Mouse (Mus musculus): ENCODE measurements around the gene Gm6871. TPM values are rescaled to one million over a fixed set of nuclear protein-coding genes. Genes with fewer than 3 reads are reported as not detected.
"Not testable (repeated sequence)": the region's sequence is repeated elsewhere in the genome, so short reads cannot be mapped to it uniquely, and the experiment has no call there.

The Gm6871 gene
- polyA plus RNA-seq (2014; fragmentation: Nextera tagmentation; extraction: Ambion mirVana) = 0.13 TPM in 1 of 2 replicates, not detected in the other

DNA sequence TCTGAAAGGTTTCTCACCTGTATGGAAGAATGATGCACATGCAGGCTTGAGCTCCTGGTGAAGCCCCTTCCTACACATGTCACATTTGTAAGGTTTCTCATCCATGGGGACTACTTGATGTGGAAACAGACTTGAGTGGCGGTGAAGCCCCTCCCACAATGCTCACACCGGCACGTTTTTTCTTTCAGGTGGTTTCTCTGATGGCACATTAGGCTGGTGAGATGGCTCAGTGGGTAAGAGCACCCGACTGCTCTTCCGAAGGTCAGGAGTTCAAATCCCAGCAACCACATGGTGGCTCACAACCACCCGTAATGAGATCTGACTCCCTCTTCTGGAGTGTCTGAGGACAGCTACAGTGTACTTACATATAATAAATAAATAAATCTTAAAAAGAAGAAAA is at the start of gene Gm6871:
Gm6871 (minus strand) TSS at position 101 of the 400 bp plus-strand sequence.
- H3K36me3 ChIP-seq (ENCODE audit: control insufficient read depth, insufficient read depth, low read length); H3K4me2 ChIP-seq (replicated peaks; ENCODE audit: low read depth, low read length); H3K27me3 ChIP-seq (ENCODE audit: control insufficient read depth, insufficient read depth, low read length); H3K9me3 ChIP-seq (ENCODE audit: control insufficient read depth, low read length); H3K4me3 ChIP-seq (ENCODE audit: low read length); H3K9ac ChIP-seq (ENCODE audit: low read depth, low read length); H3K4me1 ChIP-seq (ENCODE audit: control insufficient read depth, insufficient read depth, low read length); ATAC-seq (ENCODE audit: low FRiP score, low TSS enrichment); H3K27ac ChIP-seq (ENCODE audit: low read depth, low read length): not testable (repeated sequence)
- 88% methylated on average over 5 of the region's 6 CpGs for WGBS

DNA sequence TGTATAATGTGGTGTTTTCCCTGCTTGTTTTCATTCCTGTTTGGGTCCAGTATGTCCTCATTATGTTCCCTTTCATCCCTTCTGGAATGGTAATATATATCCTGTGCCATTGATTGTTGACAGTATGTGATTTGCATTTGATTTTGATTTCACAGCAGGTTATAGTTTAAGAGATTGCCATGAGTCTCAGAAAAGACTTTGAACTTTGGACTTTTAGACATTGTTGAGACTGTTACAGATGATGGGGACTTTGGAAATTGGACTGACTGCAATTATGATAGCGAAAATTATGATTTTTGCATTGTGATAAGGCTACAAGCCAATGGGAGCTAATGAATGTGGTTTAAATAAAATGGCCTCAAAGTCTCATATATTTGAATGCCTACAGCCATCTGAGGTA is 42.8 kb upstream of the Gm6871 start:
- ATAC-seq (ENCODE audit: low FRiP score, low TSS enrichment); H3K4me2 ChIP-seq (replicated peaks; ENCODE audit: low read depth, low read length); H3K27me3 ChIP-seq (ENCODE audit: control insufficient read depth, insufficient read depth, low read length); H3K4me1 ChIP-seq (ENCODE audit: control insufficient read depth, insufficient read depth, low read length); H3K27ac ChIP-seq (ENCODE audit: low read depth, low read length); H3K9me3 ChIP-seq (ENCODE audit: control insufficient read depth, low read length); H3K9ac ChIP-seq (ENCODE audit: low read depth, low read length); H3K4me3 ChIP-seq (ENCODE audit: low read length): not testable (repeated sequence)
- H3K36me3 ChIP-seq (ENCODE audit: control insufficient read depth, insufficient read depth, low read length) = peaks cover 32% of the 10 kb centered on the region; the same call in 1 of the 2 replicates
- WGBS = 92% methylated on average over 1 of the region's 1 CpGs

DNA sequence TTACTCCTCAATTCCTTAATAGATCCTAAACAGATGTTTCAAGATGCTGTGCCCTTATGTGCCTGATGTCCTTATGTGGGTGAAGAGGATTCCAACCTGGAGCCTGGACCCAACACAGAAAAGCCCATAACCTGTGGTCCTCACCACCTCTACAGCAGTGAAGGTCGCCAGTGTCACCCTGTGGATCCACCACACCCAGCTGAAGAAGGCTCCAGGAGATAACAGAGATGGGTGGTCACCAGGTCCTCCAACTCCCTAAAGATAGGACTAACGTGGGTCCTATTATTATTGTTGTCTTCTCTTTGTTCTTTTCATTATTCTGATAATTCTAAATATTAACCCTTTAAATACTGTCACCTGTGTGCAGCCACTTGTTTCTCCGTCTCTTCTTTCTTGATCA is 38.2 kb upstream of the Gm6871 start:
- H3K9me3 ChIP-seq (ENCODE audit: control insufficient read depth, low read length) = no peaks in the 10 kb centered on the region
- no peak overlapping the region for H3K9ac ChIP-seq (ENCODE audit: low read depth, low read length)
- WGBS = 87% methylated on average over 3 of the region's 3 CpGs
- no peaks in the 10 kb centered on the region for H3K4me1 ChIP-seq (ENCODE audit: control insufficient read depth, insufficient read depth, low read length)
- no peak overlapping the region for H3K27ac ChIP-seq (ENCODE audit: low read depth, low read length)
- peaks cover 32% of the 10 kb centered on the region; the same call in 1 of the 2 replicates for H3K36me3 ChIP-seq (ENCODE audit: control insufficient read depth, insufficient read depth, low read length)
- H3K27me3 ChIP-seq (ENCODE audit: control insufficient read depth, insufficient read depth, low read length) = no peaks in the 10 kb centered on the region
- no peak for ATAC-seq (ENCODE audit: low FRiP score, low TSS enrichment)
- H3K4me2 ChIP-seq (replicated peaks; ENCODE audit: low read depth, low read length) = no peak overlapping the region
- no peak overlapping the region for H3K4me3 ChIP-seq (ENCODE audit: low read length)

DNA sequence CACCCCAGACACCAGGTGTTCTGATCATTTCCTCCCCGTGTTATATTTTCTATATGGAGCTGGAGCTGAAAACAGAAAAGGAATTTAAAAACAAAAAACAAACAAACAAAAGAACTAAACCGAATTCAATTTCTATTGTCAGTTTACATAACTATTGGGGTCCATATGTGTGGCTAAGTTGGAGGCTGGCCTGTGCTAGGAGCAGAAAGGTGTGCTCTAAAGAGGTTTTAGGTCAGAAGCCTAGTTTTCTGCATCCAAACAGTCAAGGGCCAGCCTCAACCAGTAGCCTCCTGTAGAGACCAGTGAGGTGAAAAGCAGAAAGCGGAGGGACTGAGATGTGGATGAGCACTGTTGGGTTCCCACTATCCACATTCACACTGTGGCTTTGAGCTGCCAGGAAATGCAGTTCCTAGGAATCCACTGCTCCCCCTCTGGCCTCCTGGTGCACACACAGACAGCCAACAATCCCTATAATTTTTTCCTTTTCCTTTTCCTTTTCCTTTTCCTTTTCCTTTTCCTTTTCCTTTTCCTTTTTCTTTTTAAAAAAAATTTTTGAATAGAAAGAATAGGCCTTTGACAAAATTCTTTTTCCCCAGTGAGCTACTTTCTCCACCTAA is 26.6 kb upstream of the Gm6871 start:
- H3K9ac ChIP-seq (ENCODE audit: low read depth, low read length) = peak overlapping the region; percentile 67
- H3K36me3 ChIP-seq (ENCODE audit: control insufficient read depth, insufficient read depth, low read length) = peaks cover 5% of the 10 kb centered on the region; the same call in 1 of the 2 replicates
- no peaks in the 10 kb centered on the region for H3K9me3 ChIP-seq (ENCODE audit: control insufficient read depth, low read length)
- no peaks in the 10 kb centered on the region for H3K4me1 ChIP-seq (ENCODE audit: control insufficient read depth, insufficient read depth, low read length)
- no peak overlapping the region for H3K27ac ChIP-seq (ENCODE audit: low read depth, low read length)
- no peaks in the 10 kb centered on the region for H3K27me3 ChIP-seq (ENCODE audit: control insufficient read depth, insufficient read depth, low read length)
- peak overlapping the region; percentile 43 for H3K4me2 ChIP-seq (replicated peaks; ENCODE audit: low read depth, low read length)
- peak overlapping the region; percentile 71 for H3K4me3 ChIP-seq (ENCODE audit: low read length)
- peak; percentile 44 for ATAC-seq (ENCODE audit: low FRiP score, low TSS enrichment)
- 22% methylated on average over 3 of the region's 3 CpGs for WGBS

DNA sequence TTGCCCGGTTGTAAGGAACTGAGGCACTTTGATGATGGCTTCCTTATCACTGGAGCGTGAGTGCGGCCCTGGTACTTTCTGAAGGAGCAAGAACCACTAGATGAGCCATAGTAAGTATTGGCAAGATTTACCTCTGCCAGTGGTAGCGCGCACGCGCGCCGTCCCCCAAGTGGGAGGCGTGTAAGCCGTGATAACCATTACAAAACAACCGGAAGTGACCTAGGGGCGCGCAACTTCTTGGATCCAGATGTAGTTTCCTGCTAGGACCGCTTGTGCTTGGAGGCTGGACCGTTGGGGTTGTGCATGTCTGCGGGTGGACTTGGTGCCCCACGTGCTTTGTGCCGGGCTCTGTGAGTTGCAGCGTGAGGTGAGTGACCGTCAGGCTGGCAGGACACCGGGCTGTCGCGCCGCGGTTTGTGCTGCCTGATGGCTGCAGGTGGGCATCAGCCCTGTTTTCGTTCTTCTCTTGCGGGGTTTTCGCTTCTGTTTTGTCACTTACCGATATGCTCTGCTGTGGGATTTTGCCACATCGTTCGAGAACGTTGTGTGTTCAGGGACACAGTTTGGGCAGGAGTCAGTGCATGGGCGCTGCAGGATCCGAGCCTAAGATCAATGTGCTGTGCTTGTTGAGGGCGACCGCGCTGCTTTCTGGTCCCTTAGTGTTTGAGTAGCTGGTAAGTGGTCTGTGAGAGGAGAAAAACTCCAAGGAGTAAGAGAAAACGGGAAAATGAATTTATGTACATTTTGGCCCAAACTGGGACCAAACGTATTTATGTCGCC is 25.8 kb upstream of the Gm6871 start, which contains the start of gene 2610021A01Rik:
2610021A01Rik (plus strand) TSS at position 197 of the 780 bp plus-strand sequence.
- H3K27ac ChIP-seq (ENCODE audit: low read depth, low read length) = peak within 1 kb of the TSS; percentile 53; the same call in 1 of the 2 replicates
- peak; percentile 98 for ATAC-seq (ENCODE audit: low FRiP score, low TSS enrichment)
- no peaks in the 10 kb centered on the region for H3K4me1 ChIP-seq (ENCODE audit: control insufficient read depth, insufficient read depth, low read length)
- H3K4me3 ChIP-seq (ENCODE audit: low read length) = peak within 1 kb of the TSS; percentile 71
- WGBS = under 1% methylated on average over 41 of the region's 41 CpGs
- H3K4me2 ChIP-seq (replicated peaks; ENCODE audit: low read depth, low read length) = peak within 1 kb of the TSS; percentile 43
- peak within 1 kb of the TSS; percentile 67 for H3K9ac ChIP-seq (ENCODE audit: low read depth, low read length)
- H3K9me3 ChIP-seq (ENCODE audit: control insufficient read depth, low read length) = no peaks in the 10 kb centered on the region
- no peaks in the 10 kb centered on the region; the same call in 1 of the 2 replicates for H3K36me3 ChIP-seq (ENCODE audit: control insufficient read depth, insufficient read depth, low read length)
- no peaks in the 10 kb centered on the region for H3K27me3 ChIP-seq (ENCODE audit: control insufficient read depth, insufficient read depth, low read length)

DNA sequence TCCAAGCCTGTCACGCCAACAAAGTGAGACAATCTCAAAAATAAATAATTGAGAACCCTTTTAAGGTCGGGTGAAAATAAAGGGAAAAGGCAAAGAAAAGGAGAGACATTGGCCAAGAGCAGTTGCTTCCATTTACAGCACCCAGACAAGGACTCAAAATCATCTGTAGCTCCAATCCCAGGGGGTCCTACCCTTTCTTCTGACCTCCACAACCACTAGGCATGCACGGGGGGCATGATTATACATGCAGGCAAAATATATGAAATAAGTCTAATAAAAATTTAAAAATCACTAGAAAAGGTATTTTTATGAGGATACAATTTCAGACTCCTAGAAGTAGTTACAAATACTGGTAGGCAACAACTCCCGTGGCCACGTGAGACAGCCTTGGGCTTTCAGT is 25.2 kb upstream of the Gm6871 start:
- Histone ChIP-seq H3K9ac (ENCODE audit: low read depth, low read length) (peak overlapping the region; percentile 40; the same call in 1 of the 2 replicates), H3K4me2 (replicated peaks; ENCODE audit: low read depth, low read length) (peak overlapping the region; percentile 39), H3K36me3 (ENCODE audit: control insufficient read depth, insufficient read depth, low read length) (no peaks in the 10 kb centered on the region), H3K27me3 (ENCODE audit: control insufficient read depth, insufficient read depth, low read length) (no peaks in the 10 kb centered on the region), H3K27ac (ENCODE audit: low read depth, low read length) (no peak overlapping the region), H3K9me3 (ENCODE audit: control insufficient read depth, low read length) (no peaks in the 10 kb centered on the region), H3K4me1 (ENCODE audit: control insufficient read depth, insufficient read depth, low read length) (no peaks in the 10 kb centered on the region), H3K4me3 (ENCODE audit: low read length) (peak overlapping the region; percentile 71)
- peak; percentile 5; the same call in 1 of the 2 replicates for ATAC-seq (ENCODE audit: low FRiP score, low TSS enrichment)
- WGBS = 48% methylated on average over 5 of the region's 5 CpGs

DNA sequence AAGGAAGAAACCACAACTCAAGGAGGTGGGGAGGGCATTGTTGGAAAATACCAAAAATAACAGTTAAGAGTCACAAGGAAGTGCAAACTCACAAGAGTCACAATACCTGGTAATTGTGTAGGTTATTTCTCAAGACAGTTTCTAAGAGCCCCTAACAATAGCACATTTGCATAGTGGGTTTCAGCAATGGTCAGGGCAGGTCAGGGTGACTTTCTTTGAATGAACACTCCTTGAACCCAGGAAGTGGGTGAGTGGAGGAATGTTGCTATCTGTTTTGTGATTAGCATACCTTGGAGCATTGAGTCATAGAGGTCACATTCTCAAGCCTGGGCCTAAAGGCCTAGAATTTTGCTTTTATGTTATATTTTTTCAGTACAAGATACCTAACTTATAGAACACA is 14.4 kb upstream of the Gm6871 start:
- H3K4me1 ChIP-seq (ENCODE audit: control insufficient read depth, insufficient read depth, low read length); H3K27me3 ChIP-seq (ENCODE audit: control insufficient read depth, insufficient read depth, low read length); H3K27ac ChIP-seq (ENCODE audit: low read depth, low read length); H3K36me3 ChIP-seq (ENCODE audit: control insufficient read depth, insufficient read depth, low read length); H3K4me3 ChIP-seq (ENCODE audit: low read length); H3K4me2 ChIP-seq (replicated peaks; ENCODE audit: low read depth, low read length); ATAC-seq (ENCODE audit: low FRiP score, low TSS enrichment); H3K9ac ChIP-seq (ENCODE audit: low read depth, low read length); H3K9me3 ChIP-seq (ENCODE audit: control insufficient read depth, low read length): not testable (repeated sequence)

DNA sequence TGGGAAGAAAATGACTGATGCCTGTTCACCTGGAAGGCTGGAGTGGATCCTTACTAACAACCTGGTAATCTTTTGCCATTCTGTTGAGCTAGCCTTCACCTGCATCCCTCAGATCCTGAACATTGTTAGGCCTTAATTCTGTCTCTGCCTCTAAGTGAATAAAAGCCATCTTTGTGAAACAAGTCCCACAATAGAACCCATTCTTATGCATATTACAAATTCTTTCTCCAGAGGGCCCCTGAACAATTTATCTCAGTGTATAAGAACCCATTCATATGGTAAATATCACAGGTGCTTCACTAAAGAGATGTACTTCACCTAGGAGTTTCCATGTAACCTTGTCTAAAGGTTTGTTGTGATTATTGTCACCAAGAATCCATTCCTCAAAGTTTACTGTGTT is 8.6 kb upstream of the Gm6871 start:
- no peak overlapping the region for H3K4me3 ChIP-seq (ENCODE audit: low read length)

DNA sequence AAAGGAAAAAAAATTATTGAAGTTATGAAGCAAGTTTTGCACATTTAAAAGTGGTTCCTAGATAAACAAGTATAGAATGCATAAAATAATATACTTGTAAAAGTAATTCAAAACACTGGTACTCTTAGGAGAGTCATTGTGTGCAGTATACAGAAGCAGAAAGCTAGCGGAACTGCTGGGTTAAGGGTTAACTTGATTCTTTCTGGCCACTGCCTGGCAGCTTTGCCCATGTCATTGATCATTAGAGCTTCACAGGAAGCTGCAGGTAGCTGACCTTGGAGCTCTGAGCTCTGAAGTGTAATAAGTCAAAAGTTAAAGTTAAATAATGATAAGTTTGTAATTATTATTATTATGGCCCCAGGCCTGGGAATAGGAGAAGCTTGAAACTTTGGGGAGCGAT is 4.5 kb upstream of the Gm6871 start:
- Histone ChIP-seq H3K4me3 (ENCODE audit: low read length) (no peak overlapping the region), H3K27me3 (ENCODE audit: control insufficient read depth, insufficient read depth, low read length) (no peaks in the 10 kb centered on the region), H3K4me1 (ENCODE audit: control insufficient read depth, insufficient read depth, low read length) (no peaks in the 10 kb centered on the region), H3K4me2 (replicated peaks; ENCODE audit: low read depth, low read length) (no peak overlapping the region), H3K36me3 (ENCODE audit: control insufficient read depth, insufficient read depth, low read length) (no peaks in the 10 kb centered on the region), H3K9me3 (ENCODE audit: control insufficient read depth, low read length) (no peaks in the 10 kb centered on the region), H3K9ac (ENCODE audit: low read depth, low read length) (no peak overlapping the region), H3K27ac (ENCODE audit: low read depth, low read length) (no peak overlapping the region)
- no peak for ATAC-seq (ENCODE audit: low FRiP score, low TSS enrichment)
- 81% methylated on average over 2 of the region's 2 CpGs for WGBS

More for the DNA sequence above, 8.6 kb upstream of the Gm6871 start:
- no peaks in the 10 kb centered on the region for H3K9me3 ChIP-seq (ENCODE audit: control insufficient read depth, low read length)
- no peaks in the 10 kb centered on the region for H3K4me1 ChIP-seq (ENCODE audit: control insufficient read depth, insufficient read depth, low read length)
- H3K27me3 ChIP-seq (ENCODE audit: control insufficient read depth, insufficient read depth, low read length) = no peaks in the 10 kb centered on the region
- no peak overlapping the region for H3K4me2 ChIP-seq (replicated peaks; ENCODE audit: low read depth, low read length)
- H3K9ac ChIP-seq (ENCODE audit: low read depth, low read length) = no peak overlapping the region
- no peak overlapping the region for H3K27ac ChIP-seq (ENCODE audit: low read depth, low read length)
- H3K36me3 ChIP-seq (ENCODE audit: control insufficient read depth, insufficient read depth, low read length) = no peaks in the 10 kb centered on the region
- no peak for ATAC-seq (ENCODE audit: low FRiP score, low TSS enrichment)

Measured in kidney, embryonic 14.5 days (tissue).